ENCODE assay signal across 24 mouse cellular contexts in genomic region chr5:108501573-108501972, GRCm38 (mm10). TPM values are rescaled to one million over a fixed set of nuclear protein-coding genes. Genes with fewer than 3 reads are reported as not detected.
"Had no signal": no experiment of that assay in that cellular context is flagged by ENCODE, and none has a peak within 500 bp of the region (broad histone marks: within the 10 kb centered on the region; RNA-seq: fewer than 3 reads in every experiment).

No protein-coding gene starts in this region.

- H3K4me2 ChIP-seq: lung, embryonic 15.5 days; midbrain, embryonic 12.5 days; neural tube, embryonic 13.5 days; neural tube, embryonic 15.5 days had no signal

- DNase-seq: lung, adult 2 months; lung, postnatal 14 days; lung, postnatal 36 days; midbrain, embryonic 14.5 days; retina, postnatal 1 day; right cerebral cortex, adult 18-20 months; right cerebral cortex, postnatal 25 days; right cerebral cortex, postnatal 4 days; spleen, adult 18-20 months; thymus, adult 2 months; thymus, postnatal 25 days; thymus, postnatal 4 days had no signal

- H3K27ac ChIP-seq: lung, embryonic 15.5 days; macrophage; midbrain, embryonic 10.5 days; midbrain, embryonic 12.5 days; neural tube, embryonic 13.5 days; neural tube, embryonic 15.5 days had no signal

- H3K27me3 ChIP-seq: lung, embryonic 15.5 days; midbrain, embryonic 12.5 days; neural tube, embryonic 13.5 days; neural tube, embryonic 15.5 days had no signal

- H3K9ac ChIP-seq: lung, embryonic 15.5 days; midbrain, embryonic 12.5 days; neural tube, embryonic 13.5 days; neural tube, embryonic 15.5 days had no signal

- H3K4me3 ChIP-seq: lung, embryonic 15.5 days; midbrain, embryonic 10.5 days; midbrain, embryonic 12.5 days; myocyte; neural tube, embryonic 13.5 days; neural tube, embryonic 15.5 days had no signal

- ATAC-seq: lung, postnatal 0 days; midbrain, embryonic 16.5 days had no signal

- H3K9me3 ChIP-seq: lung, embryonic 15.5 days; midbrain, embryonic 10.5 days; midbrain, embryonic 12.5 days; neural tube, embryonic 13.5 days; neural tube, embryonic 15.5 days had no signal

- H3K4me1 ChIP-seq: lung, embryonic 15.5 days; midbrain, embryonic 10.5 days; midbrain, embryonic 12.5 days; neural tube, embryonic 13.5 days; neural tube, embryonic 15.5 days had no signal

RNA-seq across cellular contexts. Expression of gene Cplx1, which starts 48.3 kb away (rescaled TPM):
- total RNA-seq: megakaryocyte, adult 5-6 weeks; megakaryocyte-erythroid progenitor cell, adult 5-6 weeks had no signal
- polyA plus RNA-seq: macrophage, myocyte had no signal

RNA-seq across cellular contexts. Expression of gene Mfsd7a, which starts 52.9 kb away (rescaled TPM):
- total RNA-seq: megakaryocyte-erythroid progenitor cell, adult 5-6 weeks had no signal
- polyA plus RNA-seq: midbrain, embryonic 14.5 days; neural tube, embryonic 11.5 days had no signal
